Mouse (Mus musculus) liver, embryonic 14.5 days (tissue): ENCODE measurements around the gene Adar.

ENCODE experiments used
- CTCF ChIP-seq: IDR thresholded peaks from 2 replicates; pipeline ENCODE4 v1.5.1; 2016; ENCODE audit warnings: antibody characterized with exemption, low read depth, control low read depth
- EP300 ChIP-seq: IDR thresholded peaks from 2 replicates; pipeline ENCODE4 v1.6.1; 2016; ENCODE audit warnings: antibody characterized with exemption, low read depth

DNA sequence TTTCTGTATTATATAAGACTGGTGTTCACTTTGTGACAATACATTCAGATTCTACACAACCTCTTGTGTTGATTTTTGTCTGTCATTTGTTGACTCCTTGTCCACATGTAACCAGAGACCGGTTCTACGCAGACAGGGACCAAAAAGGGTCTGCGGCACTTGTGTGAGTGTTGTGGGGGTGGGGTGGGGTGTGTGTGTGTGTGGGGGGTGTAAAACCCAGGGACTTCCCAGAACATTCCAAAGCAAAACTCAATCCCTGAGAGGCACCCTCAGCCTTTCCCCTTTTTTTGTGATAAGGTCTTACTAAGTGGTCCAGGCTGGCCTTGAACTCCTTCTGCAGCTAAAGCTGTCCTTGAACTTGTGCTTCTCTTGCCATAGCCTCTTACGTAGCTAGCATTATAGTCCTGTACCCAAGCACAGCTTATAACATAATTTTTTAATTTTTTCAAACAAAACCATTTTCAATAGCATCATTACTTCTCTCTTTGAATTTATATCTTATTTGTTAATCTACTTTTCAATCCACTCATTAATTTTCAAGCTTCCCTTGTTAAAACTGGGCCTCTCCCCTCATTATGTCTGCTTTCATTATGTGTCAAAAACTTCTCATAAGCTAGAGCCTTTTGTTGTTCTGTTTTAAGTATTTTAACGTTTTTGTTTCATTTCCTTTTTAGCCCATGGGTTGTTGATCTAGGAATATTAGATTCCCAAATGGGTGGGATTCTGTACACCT is 86.1 kb downstream of the Adar start:
- no peak for TF ChIP-seq EP300
- no peak for TF ChIP-seq CTCF
